Mouse (Mus musculus) cerebellum, adult 11 months (tissue): ENCODE results near the gene Txndc9.
"Not testable (repeated sequence)": the region's sequence is repeated elsewhere in the genome, so short reads cannot be mapped to it uniquely, and the experiment has no call there.

Source experiments
- DNase-seq: peaks from one replicate; pipeline ENCODE4 v3.0.0; 2022

Gene Txndc9

DNA sequence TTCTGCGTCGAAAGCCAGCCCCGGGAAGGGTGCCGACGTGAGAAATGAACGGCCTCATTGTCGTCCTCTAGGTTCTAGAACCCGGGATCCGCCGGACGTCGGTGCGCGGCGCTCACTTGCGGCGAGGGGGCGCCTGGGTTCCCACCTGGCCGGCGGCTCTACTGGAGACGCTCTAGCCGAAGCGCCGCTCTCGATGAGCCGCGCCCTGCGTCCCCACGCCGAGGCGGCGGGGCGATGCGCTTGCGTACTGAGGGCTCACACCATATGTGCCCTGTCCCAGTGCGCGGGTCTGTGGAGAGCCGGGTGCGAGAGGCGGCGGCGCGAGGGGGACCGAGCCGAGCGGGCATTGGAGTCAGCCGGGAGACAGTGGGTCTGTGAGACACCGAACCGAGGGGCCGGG, at the start of gene Txndc9, which contains the start of gene Eif5b:
TSS of gene Txndc9 (minus strand) at position 27 of the 400 bp plus-strand sequence.
TSS of gene Eif5b (plus strand) at position 144 of the 400 bp plus-strand sequence.
- peak; percentile 95 for DNase-seq

DNA sequence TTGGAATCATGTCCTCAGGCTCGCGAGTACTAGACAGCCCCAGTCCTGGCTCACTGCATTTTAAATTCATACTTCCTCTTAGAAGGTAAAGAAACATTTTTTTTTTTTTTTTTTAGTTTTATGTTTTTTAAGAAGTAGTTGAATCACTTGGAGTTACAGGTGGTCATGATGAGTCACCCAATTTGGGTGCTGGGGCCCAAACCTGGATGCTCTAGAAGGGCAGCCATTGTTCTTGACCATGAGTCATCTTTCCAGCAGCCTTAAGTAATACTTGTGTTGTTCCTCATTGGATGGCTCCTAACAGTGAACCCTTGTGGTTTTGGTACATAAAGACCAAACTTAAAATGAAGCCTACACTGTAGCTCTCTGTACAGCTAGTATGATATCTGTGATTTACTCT, 41.2 kb upstream of the Txndc9 start:
- DNase-seq = no peak

DNA sequence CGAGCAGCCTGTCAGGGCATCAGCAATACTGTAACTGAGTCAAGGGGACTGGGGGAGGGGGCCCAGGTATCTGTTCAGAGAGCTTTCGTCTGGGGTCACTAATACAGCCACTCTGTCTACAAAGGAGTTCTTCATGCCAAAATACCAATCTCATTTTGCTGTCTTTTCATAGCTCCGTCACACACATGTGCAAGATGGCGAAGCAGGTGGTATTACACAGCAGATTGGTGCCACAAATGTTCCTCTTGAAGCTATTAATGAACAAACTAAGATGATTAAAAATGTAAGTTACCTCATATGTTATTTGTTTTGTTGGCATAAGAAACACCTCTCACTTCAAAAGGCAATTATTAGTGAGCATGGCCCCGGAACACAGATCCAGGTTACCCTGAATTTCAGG, 39.7 kb upstream of the Txndc9 start:
- DNase-seq = no peak

DNA sequence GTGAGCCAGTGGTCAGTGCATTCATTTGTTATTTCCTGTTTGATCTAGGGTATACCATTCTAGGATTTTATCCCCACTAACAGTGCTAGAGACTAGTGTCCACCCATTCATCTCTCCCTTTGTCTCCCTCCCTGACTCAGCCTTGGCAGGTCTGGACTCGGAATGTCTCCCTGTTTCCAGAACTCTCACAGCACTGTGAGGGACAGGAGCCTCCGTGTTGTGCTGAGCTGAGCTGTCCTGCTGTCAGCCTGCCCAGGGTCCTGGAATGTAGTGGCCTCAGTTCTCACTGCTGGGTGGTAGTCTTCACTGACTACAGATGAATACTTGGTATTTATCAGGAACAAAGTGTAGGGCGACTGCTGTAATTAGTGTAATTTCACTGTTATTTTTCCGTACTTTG, 37.8 kb upstream of the Txndc9 start:
- DNase-seq = no peak

DNA sequence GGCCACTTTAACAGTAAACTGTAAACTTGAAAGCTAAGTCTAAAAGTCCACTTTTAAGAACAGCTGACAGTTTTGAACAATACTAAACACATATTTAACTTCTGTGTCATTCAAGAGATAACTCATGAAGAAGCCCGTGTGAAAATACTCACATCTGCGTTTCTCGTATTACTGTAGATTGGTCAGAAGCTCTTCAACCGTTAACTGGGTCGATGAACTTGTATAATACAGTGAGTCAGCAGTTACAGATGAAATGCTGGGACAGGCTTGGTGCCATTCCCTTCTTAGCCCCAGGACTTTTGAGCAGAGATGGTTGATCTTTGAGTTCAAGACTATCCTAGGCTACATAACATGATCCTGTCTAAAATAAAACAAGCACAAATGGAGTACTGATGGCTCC, 33.7 kb upstream of the Txndc9 start:
- no peak for DNase-seq

DNA sequence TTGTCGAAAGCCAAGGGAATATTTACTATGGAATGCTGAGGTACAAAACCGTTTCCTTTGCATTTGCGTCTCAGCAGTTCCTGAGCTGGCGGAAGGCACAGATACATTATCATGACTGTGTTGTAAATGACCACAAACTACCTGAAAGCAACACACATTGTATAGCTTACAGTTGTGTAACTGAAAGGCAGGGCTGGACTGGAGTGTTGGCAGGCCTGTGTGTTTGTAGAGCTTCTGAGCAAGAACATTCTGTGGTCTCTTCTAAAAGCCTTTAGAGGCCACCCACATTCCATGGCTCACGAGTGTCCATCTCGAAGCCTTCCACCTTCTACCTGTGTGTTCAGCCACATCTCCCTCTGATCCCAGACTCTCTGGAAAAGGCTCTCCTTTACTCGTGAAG, 29.6 kb upstream of the Txndc9 start:
- no peak for DNase-seq

DNA sequence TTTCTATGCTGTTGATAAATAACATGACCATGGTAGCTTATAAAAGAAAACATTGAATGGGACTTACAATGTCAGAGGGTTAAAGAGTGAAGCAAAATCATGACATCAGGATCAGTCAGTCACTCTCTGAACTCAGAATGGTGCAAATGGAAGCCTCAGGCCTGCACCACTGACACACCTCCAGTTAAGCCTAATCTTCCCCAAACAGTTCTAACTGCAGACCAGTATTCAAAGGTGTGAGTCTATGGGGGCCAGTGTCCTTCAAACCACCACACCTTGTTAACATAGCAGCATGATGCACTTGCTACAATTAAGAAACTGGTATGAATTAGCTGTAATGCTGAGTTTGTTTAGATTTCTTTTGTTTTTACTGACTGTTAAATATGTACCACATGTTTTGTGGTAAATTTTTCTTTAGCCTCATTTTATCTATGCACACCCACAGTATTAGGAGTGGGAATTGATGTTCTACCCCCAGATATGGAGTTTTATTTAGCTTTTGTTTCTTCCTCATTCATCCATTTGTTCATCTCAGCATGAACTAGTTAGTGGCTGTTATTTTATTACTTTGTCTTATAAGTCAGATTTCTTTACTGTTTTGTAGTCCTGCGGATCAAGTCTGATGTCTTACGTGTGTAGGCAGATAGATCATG, 17.0 kb upstream of the Txndc9 start:
- no peak for DNase-seq

DNA sequence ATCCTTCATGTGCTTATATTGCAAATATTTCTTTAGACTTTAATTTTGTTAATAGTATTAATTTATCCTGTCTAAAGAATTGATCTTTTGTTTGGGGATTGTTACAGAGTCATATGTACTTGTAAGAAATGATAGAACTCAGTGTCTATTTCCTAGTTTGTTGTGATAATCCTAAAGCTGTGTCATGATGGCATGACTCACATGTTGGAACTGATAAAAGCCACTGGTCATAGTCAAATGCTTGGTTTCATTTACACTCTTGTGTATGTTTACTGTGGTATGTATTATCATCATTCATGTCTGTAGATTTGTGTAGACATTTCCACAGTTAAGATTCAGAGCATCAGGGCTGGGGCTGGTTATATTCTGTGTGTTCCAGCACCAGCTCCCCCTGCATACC, 14.8 kb upstream of the Txndc9 start:
- DNase-seq = no peak

DNA sequence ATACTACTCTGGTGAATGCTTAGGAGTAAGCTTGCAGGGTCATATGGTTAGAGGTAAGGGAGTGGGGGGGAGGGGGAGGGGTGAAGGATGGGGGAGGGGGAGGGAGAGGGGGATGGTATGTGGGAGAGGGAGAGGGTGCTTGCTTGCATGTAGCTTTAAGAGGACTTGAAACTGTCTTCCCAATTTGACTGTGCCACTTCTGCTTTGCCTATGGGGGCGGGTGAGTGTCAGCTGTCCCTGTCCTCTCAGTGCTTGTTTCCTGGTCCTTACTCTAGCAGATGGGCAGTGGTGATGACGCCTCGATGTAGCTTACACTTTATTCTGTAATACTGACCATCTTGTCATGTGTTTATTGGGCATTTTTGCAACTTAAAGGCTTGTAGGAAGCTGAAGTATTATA, 14.4 kb upstream of the Txndc9 start:
- DNase-seq = no peak

DNA sequence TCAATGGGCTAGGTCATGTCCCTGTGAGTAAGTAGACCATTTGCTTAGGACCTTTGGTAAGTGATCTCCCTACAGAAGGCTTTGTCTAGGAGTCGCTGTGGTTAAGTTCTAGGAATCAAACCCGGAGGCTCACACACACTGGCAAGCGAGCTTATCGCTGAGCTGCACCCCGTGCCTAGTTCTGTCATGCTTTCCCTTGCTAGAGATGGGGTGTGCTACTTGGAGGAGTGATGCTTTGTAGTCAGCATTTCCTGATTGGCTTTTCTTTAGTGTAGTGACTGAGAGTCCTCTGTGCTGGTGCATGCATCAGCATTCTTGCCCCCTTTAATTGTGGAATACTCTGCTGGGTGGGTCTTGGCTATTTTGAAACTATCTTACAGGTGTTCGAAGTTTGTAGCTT, 14.0 kb upstream of the Txndc9 start:
- DNase-seq = no peak

DNA sequence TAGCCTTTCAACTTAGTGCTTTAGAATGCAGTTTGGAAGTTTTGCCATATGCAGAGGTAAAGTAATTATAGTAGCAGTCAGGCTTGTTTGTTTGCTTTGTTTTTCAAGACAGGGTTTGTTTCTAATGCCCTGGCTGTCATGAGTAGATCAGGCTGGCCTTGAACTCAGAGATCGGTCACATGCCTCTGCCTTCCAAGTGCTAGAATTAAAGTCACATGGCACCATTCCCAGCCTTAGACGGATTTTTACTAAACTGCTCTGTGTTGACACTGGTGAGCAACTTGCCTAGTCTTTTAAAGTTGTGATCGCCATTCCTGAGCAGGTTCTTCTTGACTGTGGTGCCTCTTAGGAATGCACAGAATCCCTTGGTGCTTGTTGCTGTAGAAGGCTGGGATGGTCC, 9.0 kb upstream of the Txndc9 start:
- DNase-seq = no peak

DNA sequence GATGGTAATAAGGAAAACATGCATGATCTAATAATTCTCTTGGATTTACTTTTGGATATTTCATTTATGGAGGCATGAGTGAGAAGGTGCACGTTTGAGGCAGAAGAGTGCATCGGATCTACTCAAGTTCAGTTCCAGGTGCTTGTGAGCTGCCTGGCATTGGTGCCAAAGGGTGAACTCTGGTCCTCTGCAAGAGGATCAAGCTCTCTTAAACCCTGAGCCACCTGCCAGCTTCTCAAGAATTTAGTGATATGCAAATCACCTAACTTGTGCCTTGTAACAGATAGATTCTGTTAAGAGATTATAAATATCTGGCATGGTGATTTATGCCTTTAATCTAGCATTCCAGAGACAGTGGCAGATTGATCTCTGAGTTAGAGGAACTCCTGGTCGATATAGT, 5.4 kb upstream of the Txndc9 start:
- no peak for DNase-seq

DNA sequence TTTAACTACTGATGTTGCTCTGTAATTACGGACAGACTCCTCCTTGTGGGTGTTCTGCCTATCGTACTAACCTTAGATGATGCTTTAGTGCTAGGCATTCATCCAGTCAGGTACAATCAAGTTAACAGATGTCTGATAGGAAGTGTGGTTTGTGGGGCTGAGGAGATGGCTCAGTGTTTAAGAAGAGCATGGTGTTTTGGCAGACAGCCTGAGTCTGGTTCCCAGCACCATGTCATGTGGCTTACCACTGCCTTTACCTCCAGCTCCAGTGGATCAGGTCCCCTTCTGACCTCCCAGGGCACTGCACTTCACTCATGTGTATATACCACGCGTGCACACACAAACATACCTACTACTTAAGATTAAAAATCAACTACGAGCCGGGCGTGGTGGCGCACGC, 4.3 kb upstream of the Txndc9 start:
- DNase-seq = no peak

DNA sequence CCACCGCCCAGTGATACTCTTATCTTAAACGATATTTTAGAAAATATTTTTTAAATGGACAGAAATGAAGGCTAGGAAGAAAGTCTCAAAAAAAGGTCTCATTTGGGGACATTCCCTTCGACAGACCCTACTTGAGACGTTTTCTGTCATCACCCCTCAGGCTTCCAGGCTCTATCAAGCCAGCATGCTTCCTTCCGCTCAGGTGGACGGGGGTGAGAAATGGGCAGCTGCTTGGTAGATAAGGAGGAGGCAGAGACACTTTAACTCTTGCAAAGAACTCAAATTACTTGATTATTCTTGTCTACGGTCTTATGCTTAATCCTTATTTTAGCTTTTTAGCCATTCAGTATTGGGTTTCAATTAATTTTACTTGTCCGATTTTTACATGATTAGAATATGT, 3.2 kb upstream of the Txndc9 start:
- no peak for DNase-seq

DNA sequence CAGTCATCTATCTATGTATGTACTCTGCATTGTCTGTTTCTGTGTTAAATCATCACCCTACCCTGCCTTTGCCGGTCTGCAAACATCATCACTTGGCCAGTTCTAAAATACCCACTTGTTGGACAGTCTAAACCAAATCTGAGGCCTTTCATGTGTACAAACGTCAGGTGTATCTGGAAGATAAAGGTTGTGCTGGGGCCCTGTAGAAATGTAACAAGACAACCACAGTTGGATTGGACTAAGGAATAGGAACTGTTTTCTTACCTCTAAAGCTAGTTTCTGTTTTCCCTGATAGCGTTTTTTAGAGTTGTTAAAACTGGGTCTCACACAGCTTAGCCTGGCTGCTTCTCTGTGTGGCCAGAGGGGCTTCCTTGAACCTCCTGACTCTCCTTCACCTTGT, 1.9 kb upstream of the Txndc9 start:
- DNase-seq = no peak

DNA sequence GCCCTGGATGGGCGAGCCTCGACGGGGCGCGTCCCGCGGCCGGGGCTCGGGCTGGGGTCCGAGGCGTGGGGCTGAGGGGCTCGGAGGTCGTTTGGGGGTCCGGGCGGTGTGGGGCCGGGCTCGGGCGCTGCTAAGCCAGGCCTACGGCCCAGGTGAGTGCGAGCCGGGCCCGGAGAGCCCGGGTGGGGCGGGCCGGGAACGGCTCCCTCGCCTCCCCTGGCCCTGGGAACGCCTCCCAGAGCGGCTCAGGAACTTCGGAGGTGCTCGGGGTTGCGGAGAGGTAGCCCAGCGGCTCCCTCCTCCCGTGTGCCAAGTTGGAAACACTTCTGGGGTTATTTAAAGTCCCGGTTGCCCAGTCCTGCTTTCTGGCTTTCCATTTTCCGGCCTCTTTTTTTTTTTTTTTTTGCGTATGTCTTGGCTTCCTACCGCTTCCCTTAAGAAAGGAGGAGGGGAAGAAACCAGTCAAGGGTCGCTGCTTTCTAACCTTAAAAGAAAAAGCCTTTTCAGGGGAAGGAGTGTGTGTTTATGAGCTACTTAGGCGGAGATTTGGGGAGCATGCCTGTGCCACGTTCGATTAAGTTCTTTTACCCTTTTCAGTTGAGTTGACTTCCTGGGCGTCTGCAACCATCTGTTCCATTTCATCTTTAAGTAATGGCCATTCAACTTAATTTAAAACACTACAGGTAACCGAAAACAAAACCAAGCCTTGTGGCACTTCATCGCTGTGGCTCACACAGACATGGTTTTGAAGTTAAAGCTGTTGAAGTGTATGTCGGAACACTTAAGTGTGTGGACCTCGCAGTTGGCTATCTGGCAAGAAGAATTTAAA, 892 bp upstream of the Txndc9 start:
- no peak for DNase-seq

DNA sequence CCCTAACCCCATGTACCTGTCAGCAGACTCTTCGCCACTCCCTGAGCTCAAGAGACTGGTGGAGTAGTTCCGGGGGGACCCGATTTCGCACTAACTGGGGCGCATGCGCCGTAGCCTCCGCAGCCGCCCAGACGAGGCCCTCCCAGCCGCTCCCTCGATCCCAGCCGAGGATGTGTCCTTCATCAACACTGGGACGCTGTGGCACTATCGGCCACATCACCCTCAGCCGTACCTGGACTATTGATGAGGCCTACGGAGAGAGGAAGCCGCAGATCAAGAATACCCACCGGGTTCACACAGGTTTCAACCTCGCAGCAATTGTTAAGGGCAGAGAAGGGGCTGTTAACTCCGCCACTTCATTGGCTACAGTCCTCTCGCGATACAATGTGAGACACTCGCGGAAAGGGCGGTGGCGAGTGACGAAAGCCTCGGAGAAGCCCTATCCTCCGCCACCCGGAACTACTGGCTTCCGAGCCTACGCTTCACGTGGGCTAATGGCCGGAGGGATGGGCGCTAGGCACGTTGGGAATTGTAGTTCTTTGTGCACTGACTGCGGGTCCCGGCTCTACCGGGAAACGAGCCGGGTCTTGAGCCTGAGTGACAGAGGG, 712 bp downstream of the Txndc9 start:
- DNase-seq = peak; percentile 96

DNA sequence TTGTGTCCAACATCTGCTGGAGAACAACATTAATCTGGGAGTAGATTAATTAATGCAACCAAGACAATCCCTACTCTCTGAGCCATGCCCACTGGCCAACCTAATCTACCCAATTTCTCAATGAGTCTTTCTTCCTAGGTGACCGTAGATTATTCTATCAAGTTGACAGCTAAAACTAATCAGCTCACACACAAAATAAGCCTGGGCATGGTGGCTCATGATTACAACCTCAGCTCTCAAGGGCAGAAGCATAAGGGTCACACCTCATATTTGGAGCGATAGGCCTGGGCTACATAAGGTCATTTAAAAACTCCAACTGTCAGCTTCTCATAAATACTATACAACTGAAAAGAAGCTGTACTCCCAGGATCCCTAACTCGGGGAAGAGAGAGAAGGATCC, 1.5 kb downstream of the Txndc9 start:
- DNase-seq = peak; percentile 13

DNA sequence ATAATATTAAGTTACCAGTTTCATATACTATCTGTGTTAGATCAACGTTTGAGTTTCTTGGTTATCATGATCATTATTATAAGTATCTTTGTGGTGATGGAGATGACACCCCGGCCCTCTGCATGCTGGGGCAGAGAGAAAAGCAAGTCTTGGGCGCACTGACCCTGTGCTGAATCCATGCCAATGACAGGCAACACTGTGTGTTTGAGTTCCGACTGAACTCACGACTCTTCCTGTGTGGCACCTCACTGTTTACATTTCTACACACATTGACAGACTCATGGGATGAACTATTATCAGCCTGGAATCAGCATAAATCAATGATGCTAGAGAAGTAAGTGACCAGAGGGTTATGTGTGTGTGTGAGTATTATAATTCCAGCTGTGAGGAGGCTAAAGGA, 9.8 kb downstream of the Txndc9 start:
- no peak for DNase-seq

DNA sequence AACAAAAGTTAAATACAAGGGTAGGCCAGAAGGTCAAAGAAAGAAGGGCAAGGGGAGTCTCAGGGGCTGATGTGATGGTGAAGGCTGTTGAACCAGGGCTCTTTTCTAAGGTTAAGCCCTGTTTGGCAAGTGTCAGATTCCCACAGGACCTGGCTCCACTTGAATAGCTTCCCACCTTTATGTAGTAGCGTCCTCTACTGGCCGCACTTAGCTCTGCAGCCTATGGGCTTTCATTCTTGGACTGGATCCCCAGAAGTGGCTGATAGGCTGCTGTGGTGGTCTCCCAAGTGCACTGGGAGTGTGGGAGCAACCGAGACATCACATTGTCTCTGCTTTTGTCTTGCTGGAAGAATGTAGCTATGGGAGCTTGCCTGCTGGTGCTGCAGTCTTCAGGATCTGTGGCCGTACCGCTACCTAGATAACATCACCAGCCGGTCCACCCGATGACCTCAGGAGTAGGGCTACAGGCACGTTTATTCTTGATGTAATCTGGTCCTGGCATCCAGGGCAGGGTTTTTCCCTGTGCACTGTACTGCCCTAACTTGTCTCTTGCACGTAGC, 11.8 kb downstream of the Txndc9 start:
- peak; percentile 12 for DNase-seq

DNA sequence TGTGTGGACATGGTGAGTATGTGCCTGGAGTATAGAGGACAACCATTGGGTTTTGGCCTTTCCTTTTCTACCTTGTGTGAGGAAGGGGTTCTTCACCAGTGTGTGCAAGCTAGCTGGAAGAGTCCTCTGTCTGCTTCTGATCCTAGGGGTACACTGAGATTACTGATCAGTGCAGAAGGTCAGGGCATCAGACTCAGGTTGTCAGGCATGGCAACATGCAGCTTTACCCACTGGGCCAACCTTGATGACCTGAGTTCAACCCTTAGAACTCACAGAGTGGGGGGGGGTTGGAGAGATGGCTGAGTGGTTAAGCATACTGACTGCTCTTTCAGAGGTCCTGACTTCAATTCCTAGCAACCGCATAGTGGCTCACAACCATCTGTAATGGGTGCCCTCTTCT, 13.4 kb downstream of the Txndc9 start:
- DNase-seq = no peak

DNA sequence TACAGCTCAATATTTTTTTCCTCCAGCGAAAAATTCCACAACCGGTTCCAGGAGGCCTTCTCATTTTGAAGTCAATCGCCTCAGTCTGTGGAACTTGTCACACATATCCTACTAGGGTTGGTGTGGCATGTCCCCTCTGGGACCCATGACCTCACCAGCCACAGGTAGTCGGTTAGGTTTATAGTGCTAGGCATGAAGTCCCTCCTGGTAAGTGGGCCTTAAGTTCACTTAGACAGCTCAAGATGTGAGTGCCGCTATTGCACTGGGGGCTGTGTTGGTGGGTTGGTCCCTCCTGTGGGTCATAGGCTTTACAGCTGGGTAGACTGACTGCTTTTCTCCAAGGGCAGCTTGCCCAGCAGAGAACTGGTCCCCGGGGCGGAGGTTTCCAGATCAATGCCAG, 20.4 kb downstream of the Txndc9 start:
- no peak for DNase-seq

DNA sequence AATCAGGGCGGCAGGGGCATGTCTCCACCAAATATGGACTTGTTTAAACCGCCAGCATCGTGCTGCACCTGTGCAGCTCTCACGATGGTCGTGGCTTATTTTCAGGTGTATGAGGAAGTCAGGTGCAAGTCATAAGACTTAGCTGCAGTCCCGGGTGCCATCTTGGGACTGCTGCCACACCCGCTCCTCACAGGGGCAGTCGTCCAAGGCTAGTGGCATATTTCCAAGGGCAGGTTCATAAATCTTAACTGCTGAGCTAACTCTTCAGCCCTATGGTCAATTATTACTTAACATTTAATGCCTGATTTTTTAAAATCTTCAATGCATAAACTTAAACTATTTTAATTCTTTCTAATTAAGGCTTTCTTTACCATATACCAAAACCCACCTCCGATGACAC, 21.0 kb downstream of the Txndc9 start:
- not testable (repeated sequence) for DNase-seq

DNA sequence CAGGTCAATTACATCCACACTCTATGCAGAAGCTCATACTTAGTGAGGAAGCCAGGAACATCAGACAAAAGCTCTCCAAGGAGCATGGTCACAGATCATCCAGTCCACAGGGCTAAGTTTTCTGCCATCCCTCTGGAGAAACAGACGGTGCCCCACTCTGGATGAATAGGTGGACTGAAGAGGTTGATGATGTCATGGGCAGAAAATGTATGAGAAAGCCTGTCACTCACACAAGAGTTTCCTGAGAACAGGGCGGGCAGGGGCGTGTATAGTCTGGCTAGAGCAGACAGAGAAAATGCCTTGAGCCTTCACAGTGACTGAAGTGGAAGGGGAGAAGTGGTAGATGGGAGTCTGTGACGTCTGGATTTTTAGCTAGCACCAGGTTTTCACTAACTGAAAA, 26.2 kb downstream of the Txndc9 start:
- DNase-seq = no peak
